Mouse (Mus musculus) adrenal gland, adult 8-10 months (tissue): ENCODE measurements at regions not wholly inside any gene's neighbourhood (a gene's known extent, or its start where the extent isn't known, plus 50 kb on each side); places are given as distances from the start of the nearest gene placed in this dataset.

Experiments
- DNase-seq: peaks from one replicate; pipeline ENCODE4 v3.0.0; 2022

DNA sequence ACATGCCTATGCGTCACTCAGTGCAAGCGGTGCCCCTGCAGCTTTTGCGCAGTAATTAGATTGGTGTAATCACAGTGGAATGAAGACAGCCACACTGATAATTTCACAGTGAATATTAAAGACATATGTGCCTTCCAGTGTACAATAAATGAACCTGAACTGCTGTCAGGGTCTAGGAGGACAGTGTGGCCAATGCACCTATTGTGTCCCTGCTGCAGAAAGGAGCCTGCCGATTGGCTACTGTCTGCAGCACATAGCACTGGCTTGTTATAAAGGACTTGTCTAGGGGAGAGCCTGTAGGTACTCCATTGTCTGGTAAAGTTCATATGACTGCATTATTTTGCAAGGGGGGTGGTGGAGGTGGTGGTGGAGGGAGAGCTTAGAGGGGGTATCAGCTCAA is 222.5 kb downstream of the Usp25 start:
- no peak for DNase-seq

DNA sequence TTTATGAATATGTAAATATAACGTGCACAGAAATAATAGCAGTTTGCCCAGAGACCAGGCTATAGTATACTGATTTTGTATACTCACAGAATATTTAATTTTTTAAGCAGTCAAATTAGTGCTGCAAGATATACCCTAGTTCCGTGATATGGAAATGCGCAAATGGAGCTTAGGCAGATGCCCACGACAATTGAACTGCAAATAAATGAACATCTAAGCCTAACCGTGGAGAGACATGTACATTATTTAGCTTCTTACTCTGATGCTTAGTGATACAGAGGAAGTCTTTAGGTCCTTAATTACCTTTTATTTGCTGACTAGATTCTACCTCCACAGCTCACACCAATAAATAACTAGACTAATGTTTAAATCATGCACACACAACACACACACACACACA is 221.9 kb downstream of the Usp25 start:
- DNase-seq: no peak
